Mouse (Mus musculus): ENCODE results near the gene Dot1l. TPM values are rescaled to one million over a fixed set of nuclear protein-coding genes. Genes with fewer than 3 reads are reported as not detected.

The Dot1l gene
- polyA plus RNA-seq, 1 experiment from 2014 or later, result 13.2 TPM

GRCm38 (mm10) chr10:80784302-80784701 is 29.3 kb downstream of the Dot1l start:
- Histone ChIP-seq H3K4me3 (ENCODE audit: low read length) (no peak overlapping the region), H3K9ac (ENCODE audit: low read depth, low read length) (no peak overlapping the region), H3K27ac (ENCODE audit: low read depth, low read length) (no peak overlapping the region), H3K36me3 (ENCODE audit: control insufficient read depth, insufficient read depth, low read length) (peaks cover 60% of the 10 kb centered on the region), H3K4me1 (ENCODE audit: control insufficient read depth, insufficient read depth, low read depth, low read length) (no peaks in the 10 kb centered on the region), H3K27me3 (replicated peaks; ENCODE audit: control insufficient read depth, insufficient read depth, low read length) (no peaks in the 10 kb centered on the region), H3K9me3 (ENCODE audit: control insufficient read depth, low read length) (no peaks in the 10 kb centered on the region), H3K4me2 (ENCODE audit: low read length) (no peak overlapping the region)
- no peak for ATAC-seq
- WGBS, result 97% methylated on average over 2 of the region's 2 CpGs

GRCm38 (mm10) chr10:80784871-80785270 is 29.9 kb downstream of the Dot1l start:
- WGBS, result 56% methylated on average over 12 of the region's 12 CpGs
- no peak for ATAC-seq
- H3K4me3 ChIP-seq (ENCODE audit: low read length), result no peak overlapping the region
- H3K27me3 ChIP-seq (replicated peaks; ENCODE audit: control insufficient read depth, insufficient read depth, low read length), result no peaks in the 10 kb centered on the region
- no peak overlapping the region for H3K27ac ChIP-seq (ENCODE audit: low read depth, low read length)
- peaks cover 63% of the 10 kb centered on the region for H3K36me3 ChIP-seq (ENCODE audit: control insufficient read depth, insufficient read depth, low read length)
- H3K4me1 ChIP-seq (ENCODE audit: control insufficient read depth, insufficient read depth, low read depth, low read length), result no peaks in the 10 kb centered on the region
- H3K9ac ChIP-seq (ENCODE audit: low read depth, low read length), result no peak overlapping the region
- no peak overlapping the region for H3K4me2 ChIP-seq (ENCODE audit: low read length)
- H3K9me3 ChIP-seq (ENCODE audit: control insufficient read depth, low read length), result no peaks in the 10 kb centered on the region

- H3K27ac ChIP-seq (ENCODE audit: low read depth, low read length), result no peak overlapping the region
- 97% methylated on average over 11 of the region's 11 CpGs for WGBS
- no peaks in the 10 kb centered on the region for H3K9me3 ChIP-seq (ENCODE audit: control insufficient read depth, low read length)
- H3K36me3 ChIP-seq (ENCODE audit: control insufficient read depth, insufficient read depth, low read length), result peaks cover 70% of the 10 kb centered on the region
- no peak overlapping the region for H3K4me3 ChIP-seq (ENCODE audit: low read length)
- ATAC-seq, result no peak
- H3K4me1 ChIP-seq (ENCODE audit: control insufficient read depth, insufficient read depth, low read depth, low read length), result no peaks in the 10 kb centered on the region
- H3K27me3 ChIP-seq (replicated peaks; ENCODE audit: control insufficient read depth, insufficient read depth, low read length), result no peaks in the 10 kb centered on the region
- no peak overlapping the region for H3K9ac ChIP-seq (ENCODE audit: low read depth, low read length)
- no peak overlapping the region for H3K4me2 ChIP-seq (ENCODE audit: low read length)
Measured at GRCm38 (mm10) chr10:80785963-80786362, 31.0 kb downstream of the Dot1l start.

- Histone ChIP-seq H3K27me3 (replicated peaks; ENCODE audit: control insufficient read depth, insufficient read depth, low read length) (no peaks in the 10 kb centered on the region), H3K9ac (ENCODE audit: low read depth, low read length) (no peak overlapping the region), H3K4me1 (ENCODE audit: control insufficient read depth, insufficient read depth, low read depth, low read length) (no peaks in the 10 kb centered on the region), H3K4me3 (ENCODE audit: low read length) (no peak overlapping the region), H3K27ac (ENCODE audit: low read depth, low read length) (no peak overlapping the region), H3K36me3 (ENCODE audit: control insufficient read depth, insufficient read depth, low read length) (peaks cover 69% of the 10 kb centered on the region), H3K9me3 (ENCODE audit: control insufficient read depth, low read length) (no peaks in the 10 kb centered on the region), H3K4me2 (ENCODE audit: low read length) (no peak overlapping the region)
- ATAC-seq, result no peak
- 81% methylated on average over 2 of the region's 2 CpGs for WGBS
Measured at GRCm38 (mm10) chr10:80787517-80787916, 32.5 kb downstream of the Dot1l start.

- peaks cover under 1% of the 10 kb centered on the region; the same call in 1 of the 2 replicates for H3K4me1 ChIP-seq (ENCODE audit: control insufficient read depth, insufficient read depth, low read depth, low read length)
Measured at GRCm38 (mm10) chr10:80790761-80791404, 35.9 kb downstream of the Dot1l start.

GRCm38 (mm10) chr10:80791476-80792174 is 36.6 kb downstream of the Dot1l start:
- peaks cover 51% of the 10 kb centered on the region for H3K36me3 ChIP-seq (ENCODE audit: control insufficient read depth, insufficient read depth, low read length)
- H3K27me3 ChIP-seq (replicated peaks; ENCODE audit: control insufficient read depth, insufficient read depth, low read length), result no peaks in the 10 kb centered on the region
- H3K4me2 ChIP-seq (ENCODE audit: low read length), result no peak overlapping the region
- H3K4me1 ChIP-seq (ENCODE audit: control insufficient read depth, insufficient read depth, low read depth, low read length), result peaks cover 7% of the 10 kb centered on the region
- H3K27ac ChIP-seq (ENCODE audit: low read depth, low read length), result no peak overlapping the region
- H3K9me3 ChIP-seq (ENCODE audit: control insufficient read depth, low read length), result no peaks in the 10 kb centered on the region
- H3K4me3 ChIP-seq (ENCODE audit: low read length), result no peak overlapping the region
- ATAC-seq, result no peak
- 80% methylated on average over 33 of the region's 33 CpGs for WGBS
- H3K9ac ChIP-seq (ENCODE audit: low read depth, low read length), result no peak overlapping the region

More at GRCm38 (mm10) chr10:80790761-80791404, 35.9 kb downstream of the Dot1l start:
- 92% methylated on average over 19 of the region's 19 CpGs for WGBS
- H3K9ac ChIP-seq (ENCODE audit: low read depth, low read length), result no peak overlapping the region
- peaks cover 56% of the 10 kb centered on the region for H3K36me3 ChIP-seq (ENCODE audit: control insufficient read depth, insufficient read depth, low read length)
- no peak overlapping the region for H3K4me3 ChIP-seq (ENCODE audit: low read length)
- H3K4me2 ChIP-seq (ENCODE audit: low read length), result no peak overlapping the region
- no peak overlapping the region for H3K27ac ChIP-seq (ENCODE audit: low read depth, low read length)
- no peaks in the 10 kb centered on the region for H3K9me3 ChIP-seq (ENCODE audit: control insufficient read depth, low read length)
- no peaks in the 10 kb centered on the region for H3K27me3 ChIP-seq (replicated peaks; ENCODE audit: control insufficient read depth, insufficient read depth, low read length)
- no peak for ATAC-seq

- Histone ChIP-seq H3K27ac (ENCODE audit: low read depth, low read length) (no peak overlapping the region), H3K4me2 (ENCODE audit: low read length) (no peak overlapping the region), H3K36me3 (ENCODE audit: control insufficient read depth, insufficient read depth, low read length) (peaks cover 51% of the 10 kb centered on the region), H3K9me3 (ENCODE audit: control insufficient read depth, low read length) (no peaks in the 10 kb centered on the region), H3K4me3 (ENCODE audit: low read length) (no peak overlapping the region), H3K27me3 (replicated peaks; ENCODE audit: control insufficient read depth, insufficient read depth, low read length) (no peaks in the 10 kb centered on the region), H3K4me1 (ENCODE audit: control insufficient read depth, insufficient read depth, low read depth, low read length) (peaks cover 14% of the 10 kb centered on the region), H3K9ac (ENCODE audit: low read depth, low read length) (no peak overlapping the region)
- 68% methylated on average over 41 of the region's 41 CpGs for WGBS
- ATAC-seq, result peak; percentile 18; the same call in 1 of the 2 replicates
Measured at GRCm38 (mm10) chr10:80792175-80793032, 37.4 kb downstream of the Dot1l start.

GRCm38 (mm10) chr10:80793033-80793784 is 38.2 kb downstream of the Dot1l start:
- Histone ChIP-seq H3K9me3 (ENCODE audit: control insufficient read depth, low read length) (no peaks in the 10 kb centered on the region), H3K36me3 (ENCODE audit: control insufficient read depth, insufficient read depth, low read length) (peaks cover 46% of the 10 kb centered on the region), H3K27me3 (replicated peaks; ENCODE audit: control insufficient read depth, insufficient read depth, low read length) (no peaks in the 10 kb centered on the region), H3K27ac (ENCODE audit: low read depth, low read length) (no peak overlapping the region), H3K9ac (ENCODE audit: low read depth, low read length) (no peak overlapping the region), H3K4me1 (ENCODE audit: control insufficient read depth, insufficient read depth, low read depth, low read length) (peaks cover 14% of the 10 kb centered on the region), H3K4me2 (ENCODE audit: low read length) (no peak overlapping the region), H3K4me3 (ENCODE audit: low read length) (no peak overlapping the region)
- ATAC-seq, result no peak
- WGBS, result 86% methylated on average over 13 of the region's 13 CpGs
